Mouse (Mus musculus) E14TG2a.4 (cell line): Measurements from ENCODE around the gene Cyfip1.

Source experiments
- CTCF ChIP-seq: conservative IDR thresholded peaks from 2 replicates; pipeline ENCODE4 v1.5.1; 2014; ENCODE audit warnings: low read length
- NANOG ChIP-seq: IDR thresholded peaks from 2 replicates; pipeline ENCODE4 v1.6.1; 2014; ENCODE audit warnings: borderline replicate concordance, low read length, mixed read lengths
- POU5F1 ChIP-seq: IDR thresholded peaks from 2 replicates; pipeline ENCODE4 v1.6.1; 2014; ENCODE audit warnings: low read length, borderline replicate concordance

- TF ChIP-seq CTCF (no peak), POU5F1 (no peak), NANOG (no peak)
These were observed 11.2 kb downstream of the Cyfip1 start for GRCm38 (mm10) chr7:55852787-55853186.
